Mouse (Mus musculus): ENCODE data around the gene Inpp5a.

The Inpp5a gene

DNA sequence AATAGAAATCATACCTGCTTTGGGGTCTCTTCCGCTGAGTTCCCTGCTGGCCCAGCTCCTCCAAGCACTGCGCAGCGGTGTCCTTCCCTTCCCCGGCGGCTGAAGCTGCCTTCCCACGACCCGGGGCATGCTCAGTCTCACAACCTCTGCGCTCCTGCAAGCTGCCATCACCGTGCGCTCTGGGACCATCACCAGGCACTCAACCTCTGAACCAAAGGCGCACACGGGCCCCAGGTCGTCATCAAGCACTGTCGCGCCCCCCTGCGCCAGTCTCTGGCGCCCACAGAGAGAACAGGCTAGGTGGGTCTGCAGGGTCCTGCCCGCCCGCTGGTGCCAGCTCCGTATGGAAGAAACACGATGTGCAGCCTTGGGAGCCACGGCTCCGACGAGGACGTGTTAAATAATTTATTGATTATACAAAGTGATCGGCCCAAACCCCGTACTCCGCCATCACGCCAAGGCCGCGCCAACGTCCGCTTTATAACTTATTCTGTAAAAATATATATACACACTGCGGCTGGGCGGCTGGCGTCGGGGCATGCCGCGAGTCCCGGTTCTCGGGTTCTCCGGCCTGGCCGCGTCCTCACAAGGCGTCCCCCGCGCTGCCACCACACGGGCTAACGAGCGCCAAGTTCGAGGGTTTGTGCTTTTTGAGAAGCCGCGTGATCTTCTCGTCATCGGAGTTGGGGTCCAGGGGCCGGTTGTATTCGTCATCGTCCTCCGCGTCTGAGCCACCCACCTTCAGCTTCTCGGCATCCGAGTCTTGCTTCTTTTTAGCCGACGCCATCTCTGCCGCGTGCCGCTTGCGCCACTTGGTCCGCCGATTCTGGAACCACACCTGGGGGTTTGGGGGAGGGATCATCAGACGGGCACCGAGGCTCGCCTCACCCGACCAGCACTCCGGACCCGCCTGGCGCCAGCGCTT lies 192.2 kb downstream of the Inpp5a start:
- DNase-seq (ENCODE audit: low spot score), result peak; percentile 51

DNA sequence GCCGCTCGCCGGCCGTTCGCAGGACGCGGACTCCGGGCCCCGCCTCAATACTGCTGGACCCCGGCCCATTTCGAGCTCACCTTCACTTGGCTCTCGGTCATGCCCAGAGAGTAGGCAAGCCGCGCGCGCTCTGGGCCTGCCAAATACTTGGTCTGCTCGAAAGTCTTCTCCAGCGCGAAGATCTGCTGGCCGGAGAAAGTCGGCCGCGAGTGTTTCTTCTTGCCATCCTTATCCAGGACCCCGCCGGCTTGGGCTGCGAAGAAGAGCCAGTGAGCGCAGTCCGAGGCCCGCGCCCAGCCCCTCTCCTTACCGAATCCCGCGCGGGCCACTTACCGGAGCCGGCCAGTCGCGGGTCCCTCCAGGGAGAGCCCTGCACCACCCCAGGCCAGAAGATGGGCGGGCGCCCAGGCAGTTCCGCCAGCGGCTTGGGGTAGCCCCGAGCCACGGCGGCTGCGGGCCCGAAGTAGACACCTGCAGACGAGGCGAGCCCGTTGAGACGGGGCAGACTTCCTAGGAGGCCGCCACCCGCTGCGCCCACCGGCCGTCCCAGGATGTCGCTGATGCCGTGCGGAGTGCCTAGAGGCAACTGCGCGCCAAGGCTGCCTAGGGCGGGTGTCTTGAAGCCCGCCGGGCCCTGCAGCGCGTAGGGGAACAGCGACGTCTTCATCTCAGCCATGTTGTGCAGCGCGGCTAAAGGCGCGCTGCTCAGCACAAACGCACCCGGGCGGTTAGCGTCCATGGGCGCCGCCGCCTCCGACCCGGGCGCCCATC lies 193.1 kb downstream of the Inpp5a start:
- peak; percentile 61 for DNase-seq (ENCODE audit: low spot score)

DNA sequence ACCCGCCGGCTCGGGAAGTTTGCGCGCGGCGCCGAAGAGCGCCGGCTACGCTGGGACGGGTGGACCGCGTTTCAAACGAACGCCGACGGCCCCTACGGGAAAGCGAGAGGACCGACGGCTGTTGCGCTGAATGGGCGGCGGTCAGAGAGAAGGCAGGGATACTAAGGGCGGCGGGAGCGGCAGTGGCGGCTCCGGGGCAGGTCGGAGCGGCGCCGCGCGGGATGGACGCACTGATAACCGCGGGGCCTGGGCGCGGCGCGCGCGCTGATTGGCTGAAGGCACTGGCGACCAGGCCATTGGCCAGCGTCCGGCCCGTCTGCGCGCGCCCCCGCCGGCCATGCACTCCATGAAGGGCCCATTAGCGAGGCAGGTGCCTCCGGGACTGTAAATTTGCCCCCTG lies 193.7 kb downstream of the Inpp5a start, which contains the start of gene Nkx6-2:
Gene Nkx6-2 (minus strand): TSS at position 203 of the 400 bp plus-strand sequence.
- peak; percentile 54 for DNase-seq (ENCODE audit: low spot score)

DNA sequence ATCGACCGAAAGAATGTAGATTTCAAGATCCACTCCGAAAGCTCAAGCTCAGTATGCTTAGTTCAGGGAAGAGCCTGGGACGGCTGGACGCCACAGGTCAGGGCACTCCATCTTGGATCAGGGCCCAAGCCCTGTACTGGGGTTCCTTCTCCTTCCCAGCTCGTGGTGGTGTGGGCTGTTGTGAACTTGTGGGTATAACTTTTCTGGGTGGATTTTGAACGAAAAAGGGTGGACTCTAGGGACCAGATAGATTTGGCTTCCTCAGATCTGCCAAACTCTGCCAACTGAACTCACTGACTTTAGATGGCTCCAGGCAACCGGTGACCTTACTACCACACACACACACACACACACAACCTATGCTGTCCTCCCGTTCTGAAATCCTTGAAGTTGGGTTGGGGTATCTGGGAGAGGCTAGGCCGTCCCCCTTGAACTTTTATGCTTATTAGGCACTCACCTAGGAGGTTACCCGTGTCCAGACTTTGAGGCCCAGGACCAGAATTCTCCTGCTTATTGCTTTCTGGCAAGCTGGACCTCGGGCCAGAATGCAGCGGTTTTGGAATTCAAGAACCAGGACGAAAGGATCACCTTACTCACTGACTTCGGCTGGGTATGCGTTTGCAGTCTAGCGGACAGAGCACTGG lies 194.3 kb downstream of the Inpp5a start:
- DNase-seq (ENCODE audit: low spot score), result no peak

DNA sequence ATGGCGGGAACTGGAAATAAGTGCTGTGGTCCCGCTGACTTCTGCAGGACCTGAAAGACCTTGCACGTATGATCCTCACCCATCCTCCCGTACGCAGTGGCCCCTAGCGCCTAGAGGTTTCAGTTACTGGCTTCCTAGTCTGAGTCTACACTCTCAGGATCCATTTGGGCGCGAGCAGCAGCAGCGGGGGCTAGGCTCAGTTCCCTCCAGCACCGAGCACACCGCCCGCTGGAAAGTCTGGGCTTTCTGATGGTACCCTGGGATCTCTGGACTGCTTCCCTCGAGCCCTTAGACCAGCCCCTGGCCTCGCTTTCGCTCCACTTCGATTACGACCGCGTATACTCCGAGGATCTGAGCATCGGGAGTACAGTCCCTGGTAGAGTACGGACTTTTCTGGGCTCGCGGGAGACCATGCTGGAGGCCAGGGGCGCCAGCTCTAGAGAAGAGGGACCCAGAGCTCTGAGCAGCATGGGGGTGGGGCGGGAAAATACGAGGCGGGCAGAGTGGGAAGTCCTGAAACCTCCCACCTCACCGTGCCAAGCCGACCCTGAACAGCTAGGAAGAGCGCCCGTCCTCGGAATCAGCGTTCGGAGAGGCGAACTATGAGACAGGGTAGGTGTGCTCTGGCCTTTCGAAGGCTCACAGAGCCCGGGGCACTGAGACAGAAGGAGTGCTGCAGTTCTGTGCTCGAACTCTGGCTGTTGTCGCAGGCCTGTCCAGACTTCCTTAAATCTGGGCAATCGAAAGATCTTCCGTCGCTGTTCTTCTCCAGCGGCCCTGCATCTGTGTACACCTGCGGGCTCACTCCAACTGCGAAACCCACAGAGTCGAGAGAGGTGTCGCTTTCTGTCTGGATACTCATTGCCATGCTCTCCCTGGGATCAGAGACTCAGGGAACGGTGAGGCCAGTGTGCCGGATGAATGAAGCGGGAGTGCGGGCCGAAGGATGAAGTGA lies 195.6 kb downstream of the Inpp5a start:
- DNase-seq (ENCODE audit: low spot score), result peak; percentile 52

DNA sequence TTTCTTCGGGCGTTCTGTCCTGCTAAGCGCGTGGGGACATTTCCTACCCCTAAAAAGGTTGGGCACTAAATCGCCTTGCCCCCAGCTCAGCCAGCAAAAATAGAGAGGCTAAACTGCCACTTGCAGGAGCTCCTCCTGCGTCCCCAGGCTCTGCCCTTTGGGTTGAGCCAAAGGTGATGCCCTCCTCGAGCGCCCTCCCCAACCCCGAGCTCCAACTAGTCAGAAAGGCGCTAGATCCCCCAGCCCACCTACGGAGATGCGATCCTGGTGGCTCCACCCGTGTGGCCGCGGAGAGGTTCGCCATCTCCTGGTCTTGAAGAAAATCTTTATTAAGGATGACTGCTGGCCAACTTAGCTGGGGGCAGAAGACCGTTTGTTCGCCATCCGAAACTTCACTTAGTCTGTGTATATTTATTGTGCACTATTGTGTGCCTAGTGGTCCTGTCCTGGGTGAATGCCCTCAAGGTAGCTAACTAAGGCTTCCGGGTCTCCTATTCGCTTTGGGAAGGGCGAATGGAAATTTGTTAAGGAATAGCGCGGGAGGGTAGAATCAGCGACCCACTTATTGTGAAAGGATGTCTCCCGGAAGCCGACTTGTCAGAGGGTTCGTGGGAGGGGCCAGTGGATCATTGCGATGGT lies 196.4 kb downstream of the Inpp5a start:
- no peak for DNase-seq (ENCODE audit: low spot score)

DNA sequence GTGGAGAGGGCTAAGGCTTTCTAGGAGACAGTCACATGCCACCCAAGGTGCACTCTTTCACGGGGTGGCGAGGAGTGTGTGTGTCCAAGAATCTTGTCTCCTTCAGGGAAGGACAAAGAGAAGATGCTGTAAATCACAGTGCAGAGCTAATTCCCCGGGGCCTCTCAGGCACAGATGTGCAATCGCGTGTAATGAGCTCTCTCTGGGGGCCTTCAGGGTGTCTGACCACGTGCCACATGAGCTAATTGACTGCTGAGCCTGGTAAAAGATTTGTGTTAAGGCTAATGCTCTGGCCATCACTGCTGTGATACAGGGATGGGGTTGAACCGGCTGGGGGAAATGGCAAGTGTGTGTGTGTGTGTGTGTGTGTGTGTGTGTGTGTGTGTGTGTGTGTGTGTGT lies 199.0 kb downstream of the Inpp5a start:
- DNase-seq (ENCODE audit: low spot score), result no peak

DNA sequence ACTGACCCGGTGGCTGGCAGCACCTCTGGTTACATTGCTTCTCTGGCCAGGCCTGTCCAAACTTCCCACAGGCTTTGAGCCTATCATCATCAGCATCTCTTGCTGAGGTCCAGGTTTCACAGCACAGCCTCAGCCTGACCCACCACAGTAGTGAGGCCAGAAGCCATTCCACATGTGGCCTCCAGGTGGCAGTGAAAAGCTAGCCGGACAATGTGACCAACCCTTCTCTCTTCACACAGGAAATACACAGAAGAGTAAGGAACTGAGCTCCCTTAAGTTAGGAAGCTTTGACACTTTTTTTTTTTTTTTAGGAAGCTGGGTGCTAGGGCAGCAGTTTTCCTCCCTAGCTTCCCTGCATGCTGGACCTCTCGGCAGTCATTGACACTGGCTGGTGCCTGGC lies 201.4 kb downstream of the Inpp5a start:
- peak; percentile 61 for DNase-seq (ENCODE audit: low spot score)

DNA sequence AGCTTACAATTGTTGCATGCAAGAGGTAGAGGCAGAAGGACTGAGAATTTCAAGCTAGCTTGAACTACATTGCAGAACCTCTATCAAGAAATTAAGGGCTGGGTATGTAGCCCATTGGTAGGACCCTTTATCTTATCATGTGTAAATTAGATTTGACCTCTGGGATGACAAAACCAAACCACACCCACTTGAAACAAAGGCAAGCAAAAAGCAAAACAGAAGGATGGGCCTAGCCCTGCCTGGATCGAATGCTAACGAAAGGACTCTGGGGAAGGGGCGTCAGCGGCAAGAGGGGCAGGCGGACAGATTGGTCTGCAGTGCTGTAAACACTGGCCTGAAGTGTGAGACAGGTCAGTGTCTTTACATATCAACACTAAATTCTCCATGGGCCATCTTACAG lies 202.4 kb downstream of the Inpp5a start:
- no peak for DNase-seq (ENCODE audit: low spot score)

DNA sequence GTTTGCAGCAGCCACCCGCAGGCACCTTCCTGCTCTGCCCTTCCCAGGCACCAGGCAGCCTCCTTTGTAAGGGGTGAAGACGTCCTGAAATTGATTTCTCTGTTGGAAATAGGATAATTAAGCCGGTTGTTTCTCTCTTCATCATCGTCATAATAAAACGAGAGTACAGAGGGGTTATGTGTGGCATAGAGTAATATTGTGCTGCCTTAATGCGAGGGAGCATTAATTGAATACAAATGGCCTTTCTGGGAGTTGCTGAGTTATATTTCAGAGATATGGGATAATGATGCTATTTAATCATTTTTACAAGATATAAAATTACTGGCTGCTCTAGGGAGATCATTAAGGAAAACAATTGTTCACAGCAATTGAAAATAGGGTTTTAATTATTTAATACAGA lies 206.4 kb downstream of the Inpp5a start:
- DNase-seq (ENCODE audit: low spot score), result no peak

DNA sequence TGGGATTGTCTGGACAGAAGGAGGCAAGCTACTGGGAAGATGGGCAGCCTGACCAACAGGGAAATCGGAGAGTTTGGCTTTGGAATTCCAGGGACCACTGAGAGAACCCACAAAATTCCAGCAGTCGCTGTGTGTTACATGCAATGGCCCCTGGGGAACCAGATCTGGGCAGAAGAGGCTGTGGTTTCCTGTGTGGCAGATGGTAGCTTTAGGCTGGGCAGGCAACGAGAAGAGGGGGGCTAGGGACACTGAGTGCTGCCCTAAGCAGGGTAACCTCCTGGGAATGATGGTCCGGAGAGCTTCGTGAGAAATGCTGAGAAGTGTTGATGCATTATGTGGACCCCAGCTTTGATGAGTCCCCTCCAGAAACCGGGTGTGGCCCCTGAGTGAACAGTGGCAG lies 207.0 kb downstream of the Inpp5a start:
- no peak for DNase-seq (ENCODE audit: low spot score)

DNA sequence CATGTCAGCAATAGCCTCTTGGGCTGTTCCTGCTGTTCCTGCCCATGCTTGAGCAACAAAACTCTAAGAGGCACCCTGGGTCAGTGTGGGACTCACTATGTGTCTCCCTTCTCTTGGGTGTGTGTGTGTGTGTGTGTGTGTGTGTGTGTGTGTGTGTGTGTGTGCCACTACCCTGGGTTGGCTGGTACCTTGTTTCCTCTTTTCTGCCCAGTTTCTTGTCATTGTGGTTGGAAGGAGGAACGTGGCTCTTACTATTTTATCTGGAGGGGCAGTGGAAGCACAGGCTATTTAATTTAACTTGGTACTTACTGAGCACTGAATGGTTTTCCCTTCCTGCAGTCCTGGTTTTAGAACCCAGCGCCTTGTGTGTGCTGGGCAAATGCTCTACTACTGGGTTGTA lies 221.4 kb downstream of the Inpp5a start:
- DNase-seq (ENCODE audit: low spot score), result no peak

DNA sequence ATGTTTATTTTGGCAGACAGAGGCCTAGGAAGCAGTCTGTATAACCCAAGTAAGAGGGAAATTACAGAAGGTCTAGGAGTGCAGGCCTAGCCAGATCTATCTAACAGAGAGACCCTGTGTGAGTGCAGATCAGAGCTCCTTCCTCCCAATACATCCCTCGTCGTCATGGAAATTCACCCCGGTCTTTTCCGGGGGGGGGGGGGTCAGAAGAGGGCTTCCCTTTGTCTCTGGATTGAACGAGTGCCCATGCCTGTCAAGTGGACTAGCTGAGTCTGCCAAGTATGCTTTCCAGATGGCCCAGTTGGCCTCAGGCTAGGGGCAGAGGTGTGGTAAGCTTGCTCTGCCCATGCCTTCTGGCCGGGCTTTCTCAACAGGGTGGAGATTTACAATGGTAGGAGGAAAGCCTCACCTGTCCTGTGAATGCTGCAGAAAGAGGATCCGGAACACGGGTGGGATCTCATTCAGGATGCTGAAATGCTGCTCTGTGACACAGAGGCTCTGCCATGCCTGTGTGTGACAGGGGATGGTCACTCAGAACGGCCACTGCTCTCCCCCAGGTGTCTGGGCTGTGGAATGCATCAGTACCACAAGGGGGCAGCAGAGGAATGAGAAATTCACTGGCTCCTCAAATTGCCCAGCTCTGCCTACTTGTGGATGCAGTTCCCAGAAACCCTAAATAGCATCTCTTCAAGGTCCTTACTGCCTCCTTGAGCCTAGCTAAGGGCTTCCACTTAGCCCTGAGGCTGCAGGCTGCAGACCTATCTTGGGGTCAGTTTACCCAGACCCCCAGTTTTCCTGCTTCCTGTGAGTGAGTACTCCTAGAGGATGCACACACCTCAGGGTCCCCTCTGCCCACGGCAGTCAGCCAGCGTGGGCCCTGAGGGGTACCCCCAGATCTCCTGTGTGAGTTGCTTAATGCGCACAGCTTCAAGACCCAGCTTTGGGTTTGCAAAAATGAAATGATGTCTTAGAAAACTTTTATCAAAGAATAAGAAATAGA lies 227.2 kb downstream of the Inpp5a start:
- peak; percentile 77 for DNase-seq (ENCODE audit: low spot score)

DNA sequence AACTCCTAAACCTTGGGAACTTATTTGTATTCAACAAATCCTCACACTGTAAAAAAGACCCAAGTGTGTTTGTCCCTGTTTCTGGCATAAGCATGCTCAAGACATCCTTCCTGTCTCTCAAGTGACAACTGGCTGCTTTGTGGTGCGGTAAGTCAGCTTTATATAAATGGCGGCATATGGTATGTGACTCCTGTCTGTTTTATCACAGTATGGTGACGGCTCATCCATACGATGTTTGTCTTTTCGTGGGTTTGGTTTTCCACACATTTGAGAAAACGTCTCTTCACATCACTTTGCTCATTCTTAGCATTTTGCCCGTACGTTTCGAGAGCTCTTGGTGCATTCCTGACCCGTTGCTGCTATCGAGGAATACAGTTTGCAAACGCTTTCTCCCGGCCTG lies 233.7 kb downstream of the Inpp5a start:
- DNase-seq (ENCODE audit: low spot score), result no peak

DNA sequence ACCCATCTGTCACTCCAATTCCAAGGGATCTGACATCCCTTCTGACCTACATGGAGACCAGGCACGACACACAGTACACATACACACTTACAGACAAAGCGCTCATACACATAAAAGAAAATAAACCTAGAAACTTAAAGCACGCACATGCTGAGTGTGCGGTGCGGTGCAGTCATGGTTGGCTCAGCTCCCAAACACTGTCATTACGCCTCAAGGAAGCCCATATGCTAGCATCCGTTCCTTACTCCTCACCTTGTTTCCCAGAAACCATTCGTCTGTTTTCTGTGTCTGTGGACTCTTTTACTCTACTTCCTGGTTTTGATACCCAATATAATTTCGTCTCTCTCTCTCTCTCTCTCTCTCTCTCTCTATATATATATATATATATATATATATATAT lies 236.2 kb downstream of the Inpp5a start:
- no peak for DNase-seq (ENCODE audit: low spot score)
